Mouse (Mus musculus) thymus, postnatal 10 days (tissue): ENCODE measurements at regions not wholly inside any gene's neighbourhood (a gene's known extent, or its start where the extent isn't known, plus 50 kb on each side); places are given as distances from the start of the nearest gene placed in this dataset.

Experiments used
- DNase-seq, 2 experiments: peaks; one replicate each; pipeline ENCODE4 v3.0.0; 2021; ENCODE audit warnings: low spot score in 2 of 2

GRCm38 (mm10) chr13:110673536-110673935 lies 278.7 kb downstream of the Plk2 start:
- DNase-seq: no peak

GRCm38 (mm10) chr13:110683259-110684041 lies 288.6 kb downstream of the Plk2 start:
- DNase-seq: no peak

DNA sequence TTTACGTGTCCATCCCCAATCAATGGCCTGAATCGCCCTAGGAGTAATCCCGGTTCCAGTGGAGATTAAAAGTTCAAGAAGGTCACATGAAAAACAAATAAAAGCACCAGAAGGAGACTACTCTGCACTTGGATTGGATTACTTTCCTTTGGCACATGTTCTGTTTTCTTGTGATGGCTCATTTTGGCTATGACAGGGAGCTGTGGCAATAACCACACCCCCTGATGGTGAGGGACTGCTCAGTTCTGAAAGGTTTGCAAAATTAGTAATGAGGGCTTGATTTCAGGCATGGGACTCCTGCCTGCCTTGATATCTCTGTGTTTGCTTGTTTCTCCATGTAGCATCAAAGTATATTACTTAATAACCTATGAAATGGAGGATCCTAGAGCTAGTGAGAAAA lies 293.9 kb downstream of the Plk2 start:
- no peak for DNase-seq

DNA sequence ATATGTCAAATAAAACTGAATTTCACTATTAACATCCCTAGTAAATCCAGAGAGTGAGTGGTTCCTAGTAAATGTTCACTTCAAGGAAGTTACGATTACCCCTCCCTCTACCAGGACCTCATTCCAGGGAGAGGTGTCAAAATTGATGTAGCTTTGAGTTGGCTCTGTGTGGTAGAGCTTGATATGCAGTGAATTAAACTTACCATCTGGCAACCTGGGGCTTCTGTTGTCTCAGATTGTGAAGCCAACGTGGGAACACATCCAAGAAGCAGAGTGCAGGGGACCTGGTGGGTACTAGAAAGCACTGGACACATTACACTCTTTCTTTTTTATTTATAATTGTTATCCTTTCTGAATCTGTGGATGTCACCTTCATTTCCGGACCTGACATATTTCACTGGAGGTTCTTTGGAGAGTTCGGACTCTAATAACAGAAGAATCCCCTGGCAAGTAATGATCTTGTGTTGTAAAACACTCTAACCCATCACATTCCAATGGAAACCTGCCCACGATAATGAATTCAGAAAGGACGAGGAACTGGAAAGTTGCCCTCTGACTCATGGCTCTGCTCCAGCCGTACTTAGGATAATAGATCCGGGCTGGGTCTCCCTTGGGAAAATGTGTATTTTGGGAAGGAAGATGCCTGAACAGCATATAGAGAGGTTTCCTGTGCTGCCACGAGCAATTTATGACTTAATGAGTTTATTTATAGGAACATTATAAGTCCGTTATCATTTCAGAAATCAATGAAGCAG lies 295.8 kb downstream of the Plk2 start:
- no peak for DNase-seq

DNA sequence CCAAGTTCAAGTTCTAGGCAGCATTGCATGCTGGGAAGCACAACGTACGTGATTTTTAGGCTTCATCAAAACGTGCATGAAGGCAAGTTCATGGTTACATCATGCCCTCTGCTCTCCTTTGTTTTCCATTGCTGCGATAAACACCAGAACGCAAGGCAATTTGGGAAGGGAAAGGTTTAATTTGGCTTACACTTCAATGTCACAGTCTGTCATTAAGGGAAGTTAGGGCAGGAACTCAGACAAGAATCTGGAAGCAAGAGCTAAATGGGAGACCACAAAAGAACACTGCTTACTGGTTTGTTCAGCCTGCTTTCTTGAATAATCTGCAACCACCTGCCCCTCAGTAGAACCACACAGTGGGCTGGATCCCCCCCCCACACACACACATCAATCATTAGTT lies 297.9 kb downstream of the Plk2 start:
- no peak for DNase-seq

DNA sequence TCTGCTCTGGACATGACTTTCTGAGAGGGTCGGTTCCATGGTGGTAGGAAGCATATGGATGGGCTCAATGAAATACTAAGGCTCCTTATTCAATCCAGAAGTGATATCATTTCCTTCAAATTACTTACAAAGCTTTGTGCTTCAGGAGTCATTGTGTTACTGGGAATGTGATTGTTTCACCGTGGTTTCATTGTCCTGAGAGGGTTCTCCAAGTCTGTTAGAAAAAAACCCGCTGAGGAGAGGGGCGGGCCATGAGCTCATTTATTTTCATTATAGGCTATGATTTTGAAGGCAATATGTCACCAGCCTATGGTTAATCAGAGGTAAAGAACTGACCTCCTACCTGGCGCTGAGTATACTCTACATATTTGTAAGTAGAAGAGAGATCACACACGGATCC lies 300.0 kb downstream of the Plk2 start:
- DNase-seq: no peak

DNA sequence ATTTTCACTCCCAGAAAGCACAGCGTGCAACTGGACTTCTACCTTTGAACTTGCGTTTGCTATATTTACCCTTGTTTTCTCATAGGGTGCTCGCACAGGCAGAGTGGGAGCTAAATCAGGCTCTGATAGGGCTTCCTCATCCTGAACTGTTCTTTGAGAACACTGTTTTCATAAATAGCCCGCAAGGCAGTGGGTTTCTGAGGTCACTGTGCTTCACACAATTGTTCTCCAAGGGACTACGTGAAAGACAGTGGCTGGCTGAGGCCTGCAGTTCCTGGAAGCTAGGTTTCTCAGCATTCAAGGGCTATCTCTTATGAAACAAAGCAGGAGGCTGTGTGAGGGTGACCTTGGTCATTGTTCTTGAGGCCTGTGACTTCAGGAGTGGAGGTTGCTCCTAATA lies 301.7 kb downstream of the Plk2 start:
- DNase-seq: no peak

DNA sequence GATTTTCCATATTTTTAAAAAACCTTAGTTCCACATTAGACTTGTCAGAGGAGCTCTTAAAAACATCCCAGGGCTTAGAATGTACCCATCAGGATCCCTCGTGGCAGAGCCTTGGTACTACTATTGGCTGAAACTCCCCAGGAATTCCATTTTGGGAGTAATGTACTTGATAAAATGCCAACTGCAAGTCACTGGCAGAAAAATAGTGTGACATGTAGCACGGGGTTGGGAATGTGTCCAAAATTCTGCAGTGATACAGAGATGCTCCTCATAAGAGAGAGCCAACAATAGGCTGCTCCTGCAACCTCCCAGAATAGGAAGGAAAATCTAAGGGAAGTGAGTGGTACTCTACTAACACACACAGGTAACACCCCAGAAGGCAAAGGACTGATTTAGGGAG lies 309.4 kb downstream of the Plk2 start:
- DNase-seq: no peak

DNA sequence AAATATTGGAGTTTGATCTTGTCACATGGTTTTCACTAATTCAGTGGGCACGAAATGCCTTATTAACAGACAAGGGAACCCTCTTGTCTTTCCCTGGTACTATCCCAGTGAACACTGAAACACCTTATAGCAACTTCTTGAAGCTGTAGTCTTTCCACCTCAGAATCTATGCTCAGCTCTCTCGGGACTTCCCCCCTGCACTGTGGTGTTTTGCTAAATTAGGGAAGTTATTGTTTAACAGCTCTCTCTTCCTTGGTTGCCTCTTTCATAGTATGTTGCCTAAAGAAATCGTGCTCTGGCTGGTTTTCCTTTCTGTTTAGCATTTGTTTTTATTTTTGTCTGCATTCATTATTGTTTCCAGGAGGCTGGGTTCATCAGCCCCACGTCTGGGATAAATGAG lies 316.0 kb downstream of the Plk2 start:
- DNase-seq: no peak

DNA sequence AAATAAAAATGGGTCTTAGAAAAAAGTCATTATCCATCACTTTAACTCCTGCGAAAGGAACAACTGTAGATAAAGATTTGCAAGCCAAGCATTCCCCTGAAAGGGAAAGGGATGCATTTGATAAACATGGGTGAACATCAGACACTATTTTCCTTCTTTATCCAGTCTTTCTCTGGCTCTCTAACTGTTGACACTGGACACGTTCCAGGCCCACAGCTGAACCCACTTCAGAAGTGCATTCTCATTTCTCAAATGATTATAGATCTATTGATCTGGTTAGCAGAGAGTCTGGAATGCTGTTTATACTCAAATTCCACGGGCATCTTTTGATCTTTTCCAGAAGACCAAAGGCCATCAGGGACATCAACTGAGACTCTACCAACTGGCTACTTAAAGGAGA lies 317.7 kb downstream of the Plk2 start:
- no peak for DNase-seq

DNA sequence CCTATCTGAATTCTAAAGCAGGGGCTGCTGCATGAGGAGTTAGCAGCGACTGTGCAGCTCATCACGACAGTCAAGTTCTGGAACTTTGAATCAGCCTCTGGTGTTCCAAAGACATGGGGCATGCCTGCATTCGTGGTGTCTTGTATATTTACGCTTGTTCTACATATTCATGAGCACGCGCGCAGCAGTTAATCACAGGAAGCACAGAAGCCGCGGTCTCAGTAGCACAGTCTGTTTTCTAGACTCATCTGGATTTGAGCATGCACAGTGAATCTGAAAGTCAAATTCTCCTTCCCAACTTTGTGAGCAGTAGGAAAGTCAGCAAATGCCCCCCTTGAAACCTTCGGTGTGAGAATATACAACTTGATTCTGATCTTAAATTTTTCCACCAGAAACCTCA lies 327.3 kb downstream of the Plk2 start:
- DNase-seq: no peak

- no peak for DNase-seq
Observed at GRCm38 (mm10) chr13:110722752-110723151, 327.9 kb downstream of the Plk2 start.

DNA sequence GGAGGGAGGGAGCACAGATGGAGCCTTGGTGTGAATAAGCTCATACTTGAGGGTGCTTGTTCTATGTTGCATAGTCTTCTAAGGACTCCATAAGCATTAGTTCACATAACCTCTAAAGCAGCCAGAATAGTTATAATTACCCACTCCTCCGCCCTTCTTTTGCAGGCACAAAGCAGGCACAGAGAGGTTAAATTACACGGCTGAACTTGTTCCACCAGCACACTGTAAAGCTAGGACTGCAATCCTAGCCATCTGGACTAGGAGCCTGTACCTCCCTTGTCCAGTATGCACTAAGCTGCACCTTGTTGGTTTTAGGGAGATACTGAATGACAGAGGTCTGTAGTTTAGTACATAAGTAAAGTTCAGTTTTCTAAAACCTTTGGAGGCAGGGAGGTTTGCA lies 330.0 kb downstream of the Plk2 start:
- DNase-seq: no peak

- DNase-seq: no peak
Observed at GRCm38 (mm10) chr13:110725821-110726220, 331.0 kb downstream of the Plk2 start.

- no peak for DNase-seq
Observed at GRCm38 (mm10) chr13:110735511-110735910, 340.7 kb downstream of the Plk2 start.

- no peak for DNase-seq
Observed at GRCm38 (mm10) chr13:110741576-110742206, 346.8 kb downstream of the Plk2 start.

- DNase-seq: no peak
Observed at GRCm38 (mm10) chr13:110747223-110747868, 352.5 kb downstream of the Plk2 start.

DNA sequence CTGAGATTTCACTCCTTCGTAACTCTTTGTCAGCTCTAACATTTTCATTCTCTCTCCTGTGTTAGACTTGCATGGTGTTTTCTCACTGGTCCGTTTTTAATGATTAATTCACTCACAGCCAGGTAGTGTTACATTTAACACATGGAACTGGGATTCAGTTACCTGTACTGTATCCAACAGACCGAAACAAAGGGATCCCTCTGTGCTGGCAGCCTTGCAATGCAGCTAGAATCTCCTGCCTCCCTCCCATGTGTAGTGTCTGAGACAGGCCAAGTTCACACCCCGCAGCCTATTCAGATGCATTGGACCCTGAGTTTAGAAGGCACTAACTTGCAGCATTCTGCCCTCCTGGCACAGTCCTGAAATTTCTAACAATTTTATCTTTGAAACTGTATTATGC lies 357.9 kb downstream of the Plk2 start:
- no peak for DNase-seq

- no peak for DNase-seq
Observed at GRCm38 (mm10) chr13:110754548-110754947, 359.7 kb downstream of the Plk2 start.

GRCm38 (mm10) chr13:110756877-110757276 lies 362.0 kb downstream of the Plk2 start:
- DNase-seq: no peak

- DNase-seq: no peak
Observed at GRCm38 (mm10) chr13:110769210-110769609, 374.4 kb downstream of the Plk2 start.

- DNase-seq: no peak
Observed at GRCm38 (mm10) chr13:110775251-110775650, 380.4 kb downstream of the Plk2 start.
